Mouse (Mus musculus): ENCODE measurements at regions not wholly inside any gene's neighbourhood (a gene's known extent, or its start where the extent isn't known, plus 50 kb on each side); places are given as distances from the start of the nearest gene placed in this dataset.

DNA sequence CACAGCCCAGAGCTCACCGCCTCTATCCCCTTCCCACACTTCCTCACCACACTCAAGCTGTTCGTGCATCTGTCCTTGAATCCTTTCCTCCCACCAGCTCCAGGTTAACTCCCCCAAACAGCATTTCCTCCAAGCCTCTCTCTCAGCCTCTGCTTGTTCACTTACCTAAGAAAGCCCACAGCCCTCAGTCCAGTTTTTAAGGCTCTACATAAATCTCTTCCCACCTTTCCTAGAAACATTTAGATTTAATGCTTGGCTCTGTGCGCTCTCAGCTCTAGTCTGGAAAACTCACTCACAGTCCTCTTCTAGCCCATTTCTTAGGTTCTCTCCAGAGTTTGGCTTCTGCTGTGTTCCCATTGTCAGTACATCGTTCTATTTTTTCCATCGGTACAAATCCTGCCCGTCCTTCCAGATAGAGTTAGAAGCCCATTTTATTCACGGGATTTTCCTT is 242.9 kb upstream of the Adgrl2 start:
- no peak for TF ChIP-seq CTCF (IDR thresholded peaks at IDR 0.05)
- no peak for TF ChIP-seq POLR2A (IDR thresholded peaks at IDR 0.05; ENCODE audit: insufficient read depth, low read depth, low read length)
